Mouse (Mus musculus) ZHBTc4 (cell line): ENCODE results near the gene Mmgt1.

Experiments used
- DNase-seq: peaks from one replicate; pipeline ENCODE4 v3.0.0-alpha.2; 2011; ENCODE audit warnings: low read depth, low spot score

Gene Mmgt1

DNA sequence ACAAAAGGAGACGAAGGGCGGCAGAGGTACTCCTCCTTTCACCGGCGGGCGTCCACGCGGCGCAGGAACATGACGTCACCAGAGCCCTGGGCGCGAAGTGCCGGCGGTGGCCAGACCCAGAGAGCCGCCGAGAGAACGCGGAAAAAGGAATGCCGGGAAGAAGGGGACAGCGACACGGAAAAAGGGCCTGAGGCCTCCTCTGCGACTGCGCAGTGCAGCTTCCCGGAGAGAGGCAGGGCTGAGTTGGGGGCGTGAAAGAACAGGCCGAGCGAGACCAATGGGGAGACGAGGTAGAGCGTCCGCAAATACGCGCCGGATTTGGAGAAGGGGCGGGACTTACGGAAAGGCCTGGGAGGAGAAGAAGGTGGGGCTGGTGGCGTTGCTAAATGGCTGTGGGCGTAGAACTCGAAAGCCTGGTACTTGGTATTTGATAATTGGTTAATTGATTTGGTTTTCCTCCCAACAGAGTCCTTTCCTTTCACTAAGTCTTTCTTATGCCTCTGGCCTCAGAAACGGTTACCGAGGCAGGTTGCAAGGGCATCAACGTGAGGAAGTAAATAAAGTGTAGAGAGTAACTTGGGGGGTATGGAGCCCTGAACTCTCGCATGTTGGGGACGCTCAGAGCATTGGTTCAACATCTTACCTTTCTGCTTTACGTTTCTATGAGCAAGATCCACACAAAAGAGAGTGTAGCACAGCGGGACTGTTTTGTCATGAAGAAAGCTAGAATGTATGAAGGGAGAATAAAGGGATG, at the start of gene Mmgt1:
Gene Mmgt1 (minus strand): TSS at position 183 of the 754 bp plus-strand sequence.
- peak; percentile 97 for DNase-seq

GRCm38 (mm10) chrX:56640066-56640465, 42.2 kb upstream of the Mmgt1 start:
- peak; percentile 64 for DNase-seq

DNA sequence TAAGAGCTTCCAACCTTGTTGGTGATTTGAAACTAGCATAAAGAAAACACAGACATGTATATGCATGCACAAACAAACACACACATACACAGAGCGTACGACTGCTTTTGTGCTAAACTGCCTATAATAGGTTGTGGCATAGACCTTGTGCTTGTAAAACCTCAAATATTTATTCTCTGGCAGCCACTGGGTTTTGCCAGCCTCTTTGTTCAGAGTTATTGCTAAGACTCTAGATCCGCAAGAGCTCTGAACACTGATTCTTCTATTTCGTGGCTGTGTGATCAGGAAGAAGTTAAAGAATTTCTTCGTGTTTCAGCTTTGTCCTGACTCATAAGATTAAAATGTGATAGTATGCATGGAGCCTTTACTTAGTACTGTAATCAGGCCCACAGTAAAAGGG, 38.3 kb upstream of the Mmgt1 start:
- DNase-seq = no peak

DNA sequence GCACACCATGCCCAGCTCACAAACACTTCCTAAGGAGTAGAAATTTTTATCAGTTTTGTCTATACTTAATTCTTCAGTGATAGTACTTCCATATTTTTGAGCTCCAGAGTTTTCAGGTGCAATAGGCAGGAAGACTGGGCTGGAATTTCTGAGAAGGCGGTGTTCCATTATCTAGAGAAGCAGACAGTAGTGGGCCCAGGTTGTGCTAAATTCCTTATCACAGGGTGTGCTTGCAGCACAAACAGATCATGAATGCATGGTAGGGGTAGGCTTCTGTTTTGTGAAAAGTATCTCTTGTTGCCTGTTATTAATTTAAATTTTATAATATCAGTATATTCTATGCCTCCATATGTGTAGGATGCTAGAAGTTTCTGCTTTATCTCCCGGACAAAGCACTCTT, 17.4 kb upstream of the Mmgt1 start:
- DNase-seq = no peak

DNA sequence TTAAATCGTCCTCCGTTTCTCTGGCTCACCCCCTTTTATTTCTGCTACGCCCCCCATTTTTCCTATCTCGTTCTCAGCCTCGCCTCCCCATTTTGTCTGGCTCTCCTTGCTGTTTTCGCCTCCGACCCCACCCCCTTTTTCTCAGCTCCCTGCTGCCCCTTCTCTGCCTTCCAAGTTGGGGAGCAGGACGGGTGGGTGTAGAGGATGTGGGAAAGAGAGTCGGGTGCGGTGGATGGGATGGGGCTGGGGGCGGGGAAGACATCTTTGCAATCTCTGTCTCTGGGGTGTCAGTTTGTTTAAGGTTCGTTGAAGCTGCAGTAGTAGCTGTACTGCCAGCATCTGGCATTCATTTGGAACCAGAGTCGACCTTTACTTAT, 12.4 kb upstream of the Mmgt1 start:
- DNase-seq = no peak

GRCm38 (mm10) chrX:56609623-56610317, 11.9 kb upstream of the Mmgt1 start, which contains the start of gene Slc9a6:
TSS of gene Slc9a6 (plus strand) at chrX:56609757.
- peak; percentile 91 for DNase-seq

- no peak for DNase-seq
Observed at GRCm38 (mm10) chrX:56609285-56609622, 11.4 kb upstream of the Mmgt1 start.

GRCm38 (mm10) chrX:56607032-56607710, 9.3 kb upstream of the Mmgt1 start:
- DNase-seq = no peak

GRCm38 (mm10) chrX:56606536-56606935, 8.7 kb upstream of the Mmgt1 start:
- DNase-seq = no peak

GRCm38 (mm10) chrX:56597219-56597886, 516 bp downstream of the Mmgt1 start:
- DNase-seq = no peak

- no peak for DNase-seq
Observed at GRCm38 (mm10) chrX:56578200-56578599, 19.7 kb downstream of the Mmgt1 start.

DNA sequence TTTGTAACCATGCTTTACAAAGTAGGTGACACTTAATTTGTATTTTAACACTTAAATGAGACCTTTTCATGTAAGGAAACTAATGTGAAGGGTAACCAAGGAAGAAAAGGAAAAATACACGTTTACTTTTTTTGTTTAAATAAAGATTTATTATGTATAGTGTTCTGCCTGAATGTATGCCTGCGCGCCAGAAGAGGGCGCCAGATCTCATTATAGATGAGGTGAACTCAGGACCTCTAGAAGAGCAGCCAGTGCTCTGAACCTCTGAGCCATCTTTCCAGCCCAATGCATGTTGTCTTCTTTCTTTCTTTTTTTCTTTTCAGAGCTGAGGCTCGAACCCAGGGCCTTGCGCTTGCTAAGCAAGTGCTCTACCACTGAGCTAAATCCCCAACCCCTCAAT, 25.4 kb downstream of the Mmgt1 start:
- peak; percentile 43 for DNase-seq

- no peak for DNase-seq
Observed at GRCm38 (mm10) chrX:56553584-56553983, 44.3 kb downstream of the Mmgt1 start.

- no peak for DNase-seq
Observed at GRCm38 (mm10) chrX:56549506-56549905, 48.4 kb downstream of the Mmgt1 start, which contains the start of gene Gm648. TSS of gene Gm648 (minus strand) at chrX:56549606.

- peak; percentile 23 for DNase-seq
Observed at GRCm38 (mm10) chrX:56537162-56537561, 60.7 kb downstream of the Mmgt1 start.
